Mouse (Mus musculus) left cerebral cortex, postnatal 4 days (tissue): Measurements from ENCODE around the gene Nemf. TPM values are rescaled to one million over a fixed set of nuclear protein-coding genes. Genes with fewer than 3 reads are reported as not detected.
"Not testable (repeated sequence)": the region's sequence is repeated elsewhere in the genome, so short reads cannot be mapped to it uniquely, and the experiment has no call there.

ENCODE experiments used
- DNase-seq: peaks from one replicate; pipeline ENCODE4 v3.0.0-alpha.2; 2022
- intact Hi-C: fragments of 180-260 bp; cut with DNase I; formaldehyde crosslinking; loops from one replicate; pipeline ENCODE4 v1.15.1; 2025
- total RNA-seq, 2 experiments: library from RNA; stranded (reverse); gene quantifications; 2 replicates each; pipeline ENCODE4 v1.2.3; 2021

Gene Nemf
- total RNA-seq, 2 experiments from 2014 or later, result 50.9 to 51.1 TPM

- DNase-seq, result no peak
- intact Hi-C loops, result loop anchor here (5.0 to 10.0 kb wide), 2 partner anchors 81 to 208 kb away; partner anchors contain the start of gene Vcpkmt
Observed at GRCm38 (mm10) chr12:69373850-69374766, 17.1 kb upstream of the Nemf start.

- intact Hi-C loops, result loop anchor here (5.0 to 10.0 kb wide), 2 partner anchors 82 to 209 kb away; partner anchors contain the start of gene Vcpkmt
- DNase-seq, result peak; percentile 35
Observed at GRCm38 (mm10) chr12:69372731-69373331, 15.9 kb upstream of the Nemf start.

GRCm38 (mm10) chr12:69371854-69372671 lies 15.1 kb upstream of the Nemf start, which contains the start of the genes Arf6 and Gm9887:
Gene Arf6 (plus strand): TSS chr12:69372150.
Gene Gm9887 (minus strand): TSS chr12:69372458.
- peak; percentile 99 for DNase-seq
- intact Hi-C loops, result loop anchor here (5.0 to 10.0 kb wide), 2 partner anchors 83 to 210 kb away; partner anchors contain the start of gene Vcpkmt

GRCm38 (mm10) chr12:69371421-69371853 lies 14.5 kb upstream of the Nemf start:
- intact Hi-C loops, result loop anchor here (5.0 to 10.0 kb wide), 2 partner anchors 83 to 211 kb away; partner anchors contain the start of gene Vcpkmt
- DNase-seq, result no peak

GRCm38 (mm10) chr12:69370936-69371335 lies 14.0 kb upstream of the Nemf start:
- intact Hi-C loops, result loop anchor here (5.0 to 10.0 kb wide), 2 partner anchors 84 to 211 kb away; partner anchors contain the start of gene Vcpkmt
- DNase-seq, result no peak

GRCm38 (mm10) chr12:69367557-69367956 lies 10.6 kb upstream of the Nemf start:
- no peak for DNase-seq
- intact Hi-C loops, result no loop called here

- intact Hi-C loops, result no loop called here
- no peak for DNase-seq
Observed at GRCm38 (mm10) chr12:69366424-69366823, 9.5 kb upstream of the Nemf start.

GRCm38 (mm10) chr12:69365757-69366156 lies 8.8 kb upstream of the Nemf start:
- no peak for DNase-seq
- intact Hi-C loops, result no loop called here

GRCm38 (mm10) chr12:69363899-69364762 lies 7.2 kb upstream of the Nemf start:
- peak; percentile 63 for DNase-seq
- intact Hi-C loops, result no loop called here

GRCm38 (mm10) chr12:69363110-69363509 lies 6.1 kb upstream of the Nemf start:
- intact Hi-C loops, DNase-seq: not testable (repeated sequence)

- no peak for DNase-seq
- intact Hi-C loops, result no loop called here
Observed at GRCm38 (mm10) chr12:69362388-69362787, 5.4 kb upstream of the Nemf start.

- DNase-seq, result no peak
- intact Hi-C loops, result no loop called here
Observed at GRCm38 (mm10) chr12:69361919-69362318, 5.0 kb upstream of the Nemf start.

- peak; percentile 98 for DNase-seq
- intact Hi-C loops, result not testable (repeated sequence)
Observed at GRCm38 (mm10) chr12:69360997-69361899, 4.3 kb upstream of the Nemf start.

- DNase-seq, result peak; percentile 10
- intact Hi-C loops, result no loop called here
Observed at GRCm38 (mm10) chr12:69360655-69360996, 3.7 kb upstream of the Nemf start.

- intact Hi-C loops, result no loop called here
- peak; percentile 13 for DNase-seq
Observed at GRCm38 (mm10) chr12:69357300-69357646, 308 bp upstream of the Nemf start.

GRCm38 (mm10) chr12:69351685-69352084 lies 5.3 kb downstream of the Nemf start:
- intact Hi-C loops, result loop anchor here (5.0 kb wide), 1 partner anchor 236 kb away; no protein-coding TSS in a partner anchor
- no peak for DNase-seq

GRCm38 (mm10) chr12:69349928-69350327 lies 7.0 kb downstream of the Nemf start:
- intact Hi-C loops, result loop anchor here (5.0 kb wide), 2 partner anchors 38 to 237 kb away; no protein-coding TSS in a partner anchor
- no peak for DNase-seq

- intact Hi-C loops, result no loop called here
- peak; percentile 8 for DNase-seq
Observed at GRCm38 (mm10) chr12:69333547-69333946, 23.4 kb downstream of the Nemf start.
